Mouse (Mus musculus): Measurements from ENCODE around the gene Tmem201.

Gene Tmem201

GRCm38 (mm10) chr4:149675378-149676261, 62.2 kb downstream of the Tmem201 start:
- DNase-seq = no peak

- no peak for DNase-seq
These were observed 62.9 kb downstream of the Tmem201 start for GRCm38 (mm10) chr4:149674814-149675377.

- no peak for DNase-seq
These were observed 65.1 kb downstream of the Tmem201 start for GRCm38 (mm10) chr4:149672747-149673146.

GRCm38 (mm10) chr4:149671175-149671574, 66.7 kb downstream of the Tmem201 start:
- no peak for DNase-seq

GRCm38 (mm10) chr4:149665692-149666090, 72.2 kb downstream of the Tmem201 start:
- no peak for DNase-seq

Data from thymus, adult 18-20 months (tissue).